Mouse (Mus musculus) CH12.LX (cell line): ENCODE results near the gene Hspa5.

Experiments used
- CTCF ChIP-seq, 2 experiments: IDR thresholded peaks in 1 of 2; conservative IDR thresholded peaks in 1 of 2; 2 replicates each; pipeline ENCODE4 v1.5.1; 2011 to 2012; ENCODE audit warnings: low read depth in 2 of 2, low read length in 2 of 2, improper control_type of control experiment in 1 of 2, inconsistent platforms in 1 of 2, mild to moderate bottlenecking in 1 of 2, moderate library complexity in 1 of 2
- TCF12 ChIP-seq: IDR thresholded peaks from 2 replicates; pipeline ENCODE4 v1.6.1; 2014; ENCODE audit warnings: low read depth, mild to moderate bottlenecking, inconsistent platforms, low read length, improper control_type of control experiment

DNA sequence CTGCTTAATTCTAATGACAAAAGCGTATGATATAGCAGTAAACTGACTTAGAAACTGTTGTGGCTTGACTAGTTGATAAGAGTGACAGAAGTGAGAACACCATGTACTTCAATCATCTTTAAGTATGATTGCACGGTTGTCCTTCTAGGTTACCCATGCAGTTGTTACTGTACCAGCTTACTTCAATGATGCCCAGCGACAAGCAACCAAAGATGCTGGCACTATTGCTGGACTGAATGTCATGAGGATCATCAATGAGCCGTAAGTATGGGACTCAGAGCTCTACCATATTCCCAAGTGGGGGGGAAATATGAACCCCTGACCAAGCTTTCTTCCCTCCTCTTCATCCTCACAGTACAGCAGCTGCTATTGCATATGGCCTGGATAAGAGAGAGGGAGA, 1.9 kb downstream of the Hspa5 start:
- TF ChIP-seq TCF12 (no peak), CTCF (conservative IDR thresholded peaks at IDR 0.05 in 1 of 2, IDR thresholded peaks at IDR 0.05 in 1 of 2; ENCODE audit: low read depth in 2 of 2, low read length in 2 of 2) (no peak)
